Mouse (Mus musculus) megakaryocyte, embryonic 14.5 days (primary cell): ENCODE measurements around the gene Foxc1.

Experiments used
- FLI1 ChIP-seq: IDR thresholded peaks from 2 replicates; pipeline ENCODE4 v1.6.1; 2012; ENCODE audit warnings: low read length, inconsistent platforms, mixed read lengths
- GATA1 ChIP-seq: IDR thresholded peaks from 3 replicates; pipeline ENCODE4 v1.6.1; 2012; ENCODE audit warnings: mixed read lengths, low read length, inconsistent platforms, borderline replicate concordance

- TF ChIP-seq GATA1 (no peak), FLI1 (no peak)
Observed at GRCm38 (mm10) chr13:31860200-31860599, 53.8 kb downstream of the Foxc1 start.
